Mouse (Mus musculus) CH12.LX (cell line): ENCODE measurements around the gene Crybb2. TPM values are rescaled to one million over a fixed set of nuclear protein-coding genes. Genes with fewer than 3 reads are reported as not detected.

Source experiments
- DNase-seq: peaks from one replicate; pipeline ENCODE4 v3.0.0-alpha.2; 2013; ENCODE audit errors: extremely low read depth
- H3K27ac ChIP-seq: 2 replicates; pipeline ENCODE4 v1.5.1; 2012; ENCODE audit warnings: low read depth, mild to moderate bottlenecking, control low read depth, moderate library complexity; ENCODE audit not compliant: insufficient read depth
- H3K27me3 ChIP-seq: replicated peaks from 2 replicates; pipeline ENCODE3; 2012; ENCODE audit warnings: inconsistent platforms
- H3K36me3 ChIP-seq, 2 experiments: replicated peaks in 1 of 2; 2 replicates each; pipeline versions ENCODE3 to v1.6.1; 2012; ENCODE audit warnings: inconsistent platforms in 1 of 2, low read length in 1 of 2, mild to moderate bottlenecking in 1 of 2, mixed read lengths in 1 of 2, moderate library complexity in 1 of 2; ENCODE audit not compliant: control insufficient read depth in 1 of 2, insufficient read depth in 1 of 2
- H3K4me1 ChIP-seq, 2 experiments: 2 replicates each; pipeline ENCODE4 v1.6.1; 2012; ENCODE audit warnings: inconsistent platforms in 1 of 2, moderate library complexity in 1 of 2; ENCODE audit not compliant: insufficient read depth in 2 of 2, control insufficient read depth in 1 of 2
- H3K4me2 ChIP-seq: 2 replicates; pipeline ENCODE4 v1.6.1; 2012; ENCODE audit warnings: low read depth, mild to moderate bottlenecking, control low read depth; ENCODE audit not compliant: poor library complexity, insufficient read depth, severe bottlenecking
- H3K4me3 ChIP-seq, 3 experiments: fragments of 150-350 bp in 1 of 3; sonication (generic) in 1 of 3; replicated peaks in 1 of 3; 2 replicates each; pipeline versions ENCODE3 to v1.5.1; 2011 to 2012; ENCODE audit warnings: low read depth in 2 of 3, low read length in 2 of 3, mild to moderate bottlenecking in 2 of 3, moderate library complexity in 2 of 3, control low read depth in 1 of 3, improper control_type of control experiment in 1 of 3, inconsistent platforms in 1 of 3, mixed read lengths in 1 of 3; ENCODE audit not compliant: poor library complexity in 1 of 3
- H3K79me2 ChIP-seq: replicated peaks from 2 replicates; pipeline ENCODE4 v1.6.1; 2012; ENCODE audit warnings: mild to moderate bottlenecking, moderate library complexity; ENCODE audit not compliant: control insufficient read depth, poor library complexity, insufficient read depth, severe bottlenecking; ENCODE audit errors: extremely low read depth
- H3K9ac ChIP-seq: 2 replicates; pipeline ENCODE4 v1.6.1; 2012; ENCODE audit warnings: low read depth, mild to moderate bottlenecking, control low read depth, moderate library complexity; ENCODE audit not compliant: insufficient read depth
- H3K9me3 ChIP-seq: replicated peaks from 2 replicates; pipeline ENCODE3; 2012; ENCODE audit warnings: low read length, inconsistent platforms, mixed read lengths
- CTCF ChIP-seq, 2 experiments: IDR thresholded peaks in 1 of 2; conservative IDR thresholded peaks in 1 of 2; 2 replicates each; pipeline ENCODE4 v1.5.1; 2011 to 2012; ENCODE audit warnings: low read depth in 2 of 2, low read length in 2 of 2, improper control_type of control experiment in 1 of 2, inconsistent platforms in 1 of 2, mild to moderate bottlenecking in 1 of 2, moderate library complexity in 1 of 2
- ETS1 ChIP-seq: conservative IDR thresholded peaks from 2 replicates; pipeline ENCODE4 v1.6.1; 2012; ENCODE audit warnings: low read depth, mild to moderate bottlenecking, inconsistent platforms, low read length, improper control_type of control experiment, moderate library complexity
- HCFC1 ChIP-seq: IDR thresholded peaks from 2 replicates; pipeline ENCODE4 v1.6.1; 2012; ENCODE audit warnings: low read depth, mild to moderate bottlenecking, inconsistent platforms, low read length, improper control_type of control experiment
- MXI1 ChIP-seq: IDR thresholded peaks from 2 replicates; pipeline ENCODE4 v1.6.1; 2011; ENCODE audit warnings: mild to moderate bottlenecking, low read depth, low read length, improper control_type of control experiment
- RAD21 ChIP-seq: IDR thresholded peaks from 2 replicates; pipeline ENCODE4 v1.6.1; 2011; ENCODE audit warnings: low read depth, mild to moderate bottlenecking, low read length, improper control_type of control experiment, moderate library complexity
- RCOR1 ChIP-seq: conservative IDR thresholded peaks from 2 replicates; pipeline ENCODE4 v1.6.1; 2012; ENCODE audit warnings: low read depth, mild to moderate bottlenecking, inconsistent platforms, low read length, improper control_type of control experiment
- SMC3 ChIP-seq: IDR thresholded peaks from 2 replicates; pipeline ENCODE4 v1.6.1; 2011; ENCODE audit warnings: low read depth, low read length, improper control_type of control experiment
- TBP ChIP-seq: conservative IDR thresholded peaks from 2 replicates; pipeline ENCODE4 v1.6.1; 2011; ENCODE audit warnings: low read depth, low read length, improper control_type of control experiment
- ZMIZ1 ChIP-seq: IDR thresholded peaks from 2 replicates; pipeline ENCODE4 v1.6.1; 2012; ENCODE audit warnings: low read depth, mild to moderate bottlenecking, inconsistent platforms, low read length, improper control_type of control experiment
- dilution Hi-C: fragments of 300-500 bp; cut with MboI; formaldehyde crosslinking; loops from 2 replicates; pipeline ENCODE4 v1.14.3; 2020; ENCODE audit warnings: low sequenced_read_pairs; ENCODE audit not compliant: extremely low pct_unique_long_range_greater_than_20kb, extremely low pct_ligation_motif_present
- in situ Hi-C: fragments of 300-500 bp; cut with MboI; formaldehyde crosslinking; loops from 3 replicates; pipeline ENCODE4 v1.14.3; 2019; ENCODE audit warnings: low sequenced_read_pairs, low pct_ligation_motif_present, low pct_unique_long_range_greater_than_20kb, mixed read lengths
- polyA plus RNA-seq: library from polyadenylated mRNA; unstranded; fragments of >175 nt; gene quantifications from 2 replicates; pipeline ENCODE4 v1.2.1, GENCODE M21; 2012; ENCODE audit warnings: low read depth; ENCODE audit not compliant: insufficient read length
- total RNA-seq, 2 experiments: library from RNA; depleted of rRNA; stranded (reverse); fragments of 300-350 nt in 1 of 2; fragments of >200 nt in 1 of 2; gene quantifications; 2 replicates each; pipeline ENCODE4 v1.2.3; 2012 to 2014

Gene Crybb2
- total and polyA plus RNA-seq, 3 experiments, result not detected

GRCm38 (mm10) chr5:113079783-113080182 lies 9.9 kb upstream of the Crybb2 start:
- H3K4me3 ChIP-seq, result no peak overlapping the region
- in situ Hi-C loops, result no loop called here
- H3K4me1 ChIP-seq, result peaks cover 0 to 3% of the 10 kb centered on the region in 2 experiments; a peak in 1 of 4 replicates
- peak; percentile 8 for DNase-seq
- H3K9ac ChIP-seq, result no peak overlapping the region
- H3K36me3 ChIP-seq, result no peaks in the 10 kb centered on the region
- H3K27ac ChIP-seq, result no peak overlapping the region
- H3K9me3 ChIP-seq, result peaks cover 9% of the 10 kb centered on the region
- dilution Hi-C loops, result loop anchor here (25.0 kb wide), 1 partner anchor 108 kb away; no protein-coding TSS in a partner anchor
- peaks cover 43% of the 10 kb centered on the region for H3K27me3 ChIP-seq
- no peaks in the 10 kb centered on the region for H3K79me2 ChIP-seq
- TF ChIP-seq CTCF (conservative IDR thresholded peaks at IDR 0.05 in 1 of 2, IDR thresholded peaks at IDR 0.05 in 1 of 2; ENCODE audit: low read depth in 2 of 2, low read length in 2 of 2) (peak in 1 of 2 experiments; percentile 34; a peak in 2 of 4 replicates), SMC3 (no peak), MXI1 (no peak)
- H3K4me2 ChIP-seq, result no peak overlapping the region

GRCm38 (mm10) chr5:113078686-113079085 lies 8.8 kb upstream of the Crybb2 start:
- Histone ChIP-seq H3K9me3 (peaks cover 6% of the 10 kb centered on the region), H3K9ac (no peak overlapping the region), H3K79me2 (no peaks in the 10 kb centered on the region), H3K27me3 (peaks cover 51% of the 10 kb centered on the region), H3K27ac (no peak overlapping the region), H3K4me3 (no peak overlapping the region), H3K4me2 (no peak overlapping the region), H3K36me3 (no peaks in the 10 kb centered on the region), H3K4me1 (peaks cover 0 to 3% of the 10 kb centered on the region in 2 experiments; a peak in 1 of 4 replicates)
- TF ChIP-seq RCOR1 (no peak), ZMIZ1 (no peak), TBP (no peak), CTCF (conservative IDR thresholded peaks at IDR 0.05 in 1 of 2, IDR thresholded peaks at IDR 0.05 in 1 of 2; ENCODE audit: low read depth in 2 of 2, low read length in 2 of 2) (peak; percentile 29 to 78)
- peak; percentile 15 for DNase-seq
- in situ Hi-C loops, result no loop called here
- dilution Hi-C loops, result loop anchor here (25.0 kb wide), 1 partner anchor 109 kb away; no protein-coding TSS in a partner anchor

GRCm38 (mm10) chr5:113054308-113054707 lies 15.6 kb downstream of the Crybb2 start:
- TF ChIP-seq CTCF (conservative IDR thresholded peaks at IDR 0.05 in 1 of 2, IDR thresholded peaks at IDR 0.05 in 1 of 2; ENCODE audit: low read depth in 2 of 2, low read length in 2 of 2) (peak; percentile 48 to 65; a peak in 3 of 4 replicates), HCFC1 (no peak), ETS1 (no peak), RAD21 (peak; percentile 69), SMC3 (peak; percentile 57)
- Histone ChIP-seq H3K9ac (no peak overlapping the region), H3K9me3 (no peaks in the 10 kb centered on the region), H3K4me1 (no peaks in the 10 kb centered on the region), H3K4me2 (no peak overlapping the region), H3K27me3 (peaks cover 51% of the 10 kb centered on the region), H3K27ac (no peak overlapping the region), H3K4me3 (no peak overlapping the region), H3K36me3 (no peaks in the 10 kb centered on the region), H3K79me2 (no peaks in the 10 kb centered on the region)
- in situ Hi-C loops (loop anchor here (10.0 kb wide), 2 partner anchors 180 to 620 kb away; no protein-coding TSS in a partner anchor), dilution Hi-C loops (no loop called here)
- DNase-seq, result peak; percentile 51
